Mouse (Mus musculus) embryonic facial prominence, embryonic 10.5 days (tissue): ENCODE measurements around the gene Nmt2. TPM values are rescaled to one million over a fixed set of nuclear protein-coding genes. Genes with fewer than 3 reads are reported as not detected.
A peak's percentile ranks its signal among the peaks of the same experiment; 100 is the strongest.

Experiments used
- DNase-seq: peaks from one replicate; pipeline ENCODE4 v3.0.0-alpha.2; 2017; ENCODE audit warnings: low spot score
- H3K27ac ChIP-seq: fragments of 300-500 bp; sonication (generic); replicated peaks from 2 replicates; pipeline ENCODE4 v1.5.1; 2016; ENCODE audit warnings: mild to moderate bottlenecking
- H3K27me3 ChIP-seq: fragments of 300-500 bp; sonication (generic); replicated peaks from 2 replicates; pipeline ENCODE4 v1.6.1; 2016; ENCODE audit warnings: low read depth, mild to moderate bottlenecking; ENCODE audit not compliant: poor library complexity, severe bottlenecking
- H3K36me3 ChIP-seq: fragments of 300-500 bp; sonication (generic); replicated peaks from 2 replicates; pipeline ENCODE4 v1.6.1; 2016; ENCODE audit warnings: mild to moderate bottlenecking, moderate library complexity
- H3K4me1 ChIP-seq: fragments of 300-500 bp; sonication (generic); 2 replicates; pipeline ENCODE4 v1.6.1; 2016
- H3K4me3 ChIP-seq: fragments of 300-500 bp; sonication (generic); 2 replicates; pipeline ENCODE4 v1.5.1; 2016; ENCODE audit warnings: mild to moderate bottlenecking, moderate library complexity
- H3K9me3 ChIP-seq: fragments of 300-500 bp; sonication (generic); 2 replicates; pipeline ENCODE4 v1.6.1; 2016; ENCODE audit warnings: mild to moderate bottlenecking
- WGBS: fragments of 180-500 bp; shearing (Covaris S2); methylation state at CpG from one replicate; pipeline ENCODE4 v1.1.7; 2016; 5-methylcytosine and 5-hydroxymethylcytosine counted together
- polyA plus RNA-seq: library from polyadenylated mRNA; unstranded; fragments of >200 nt; fragmentation: Nextera tagmentation; extraction: Ambion mirVana; gene quantifications from 2 replicates; pipeline ENCODE4 v1.2.1, GENCODE M21; 2016

The Nmt2 gene
- 50.3 and 50.8 TPM in 2 replicates for polyA plus RNA-seq

GRCm38 (mm10) chr2:3283602-3284472 lies at the start of gene Nmt2:
Nmt2 (plus strand) TSS chr2:3284212.
- no peaks in the 10 kb centered on the region for H3K27me3 ChIP-seq
- peak within 1 kb of the TSS; percentile 89 for H3K27ac ChIP-seq
- H3K36me3 ChIP-seq, result no peaks in the 10 kb centered on the region
- under 1% methylated on average over 88 of the region's 88 CpGs for WGBS
- DNase-seq, result peak; percentile 100
- peaks cover 3% of the 10 kb centered on the region; the same call in 1 of the 2 replicates for H3K9me3 ChIP-seq
- peaks cover 16% of the 10 kb centered on the region for H3K4me1 ChIP-seq
- H3K4me3 ChIP-seq, result peak within 1 kb of the TSS; percentile 81

GRCm38 (mm10) chr2:3239255-3239654 lies 44.8 kb upstream of the Nmt2 start:
- Histone ChIP-seq H3K9me3 (no peaks in the 10 kb centered on the region), H3K36me3 (no peaks in the 10 kb centered on the region), H3K27ac (no peak overlapping the region), H3K27me3 (no peaks in the 10 kb centered on the region), H3K4me1 (no peaks in the 10 kb centered on the region), H3K4me3 (no peak overlapping the region)
- no peak for DNase-seq
- 77% methylated on average over 5 of the region's 5 CpGs for WGBS

- no peaks in the 10 kb centered on the region for H3K27me3 ChIP-seq
- H3K27ac ChIP-seq, result no peak overlapping the region
- DNase-seq, result no peak
- no peaks in the 10 kb centered on the region for H3K9me3 ChIP-seq
- 80% methylated on average over 3 of the region's 3 CpGs for WGBS
- no peaks in the 10 kb centered on the region for H3K36me3 ChIP-seq
- no peaks in the 10 kb centered on the region for H3K4me1 ChIP-seq
- H3K4me3 ChIP-seq, result no peak overlapping the region
Measured at GRCm38 (mm10) chr2:3244251-3244650, 39.8 kb upstream of the Nmt2 start.

GRCm38 (mm10) chr2:3251309-3251708 lies 32.7 kb upstream of the Nmt2 start:
- H3K27ac ChIP-seq, result no peak overlapping the region
- no peak overlapping the region for H3K4me3 ChIP-seq
- H3K9me3 ChIP-seq, result no peaks in the 10 kb centered on the region
- no peaks in the 10 kb centered on the region for H3K27me3 ChIP-seq
- 84% methylated on average over 2 of the region's 2 CpGs for WGBS
- H3K36me3 ChIP-seq, result no peaks in the 10 kb centered on the region
- no peak for DNase-seq
- no peaks in the 10 kb centered on the region for H3K4me1 ChIP-seq

GRCm38 (mm10) chr2:3266466-3266865 lies 17.5 kb upstream of the Nmt2 start:
- H3K4me3 ChIP-seq, result no peak overlapping the region
- no peak for DNase-seq
- H3K4me1 ChIP-seq, result no peaks in the 10 kb centered on the region
- H3K36me3 ChIP-seq, result no peaks in the 10 kb centered on the region
- H3K27me3 ChIP-seq, result no peaks in the 10 kb centered on the region
- WGBS, result 93% methylated on average over 3 of the region's 3 CpGs
- H3K27ac ChIP-seq, result no peak overlapping the region
- H3K9me3 ChIP-seq, result no peaks in the 10 kb centered on the region

- H3K27ac ChIP-seq, result no peak overlapping the region
- H3K4me3 ChIP-seq, result no peak overlapping the region
- WGBS, result 47% methylated on average over 3 of the region's 3 CpGs
- no peaks in the 10 kb centered on the region for H3K9me3 ChIP-seq
- no peaks in the 10 kb centered on the region for H3K27me3 ChIP-seq
- no peaks in the 10 kb centered on the region for H3K36me3 ChIP-seq
- DNase-seq, result no peak
- no peaks in the 10 kb centered on the region for H3K4me1 ChIP-seq
Measured at GRCm38 (mm10) chr2:3267879-3268278, 16.1 kb upstream of the Nmt2 start.

- Histone ChIP-seq H3K4me3 (no peak overlapping the region), H3K27me3 (no peaks in the 10 kb centered on the region)
- 79% methylated on average over 2 of the region's 2 CpGs for WGBS
Measured at GRCm38 (mm10) chr2:3273349-3273748, 10.7 kb upstream of the Nmt2 start.

GRCm38 (mm10) chr2:3276106-3276505 lies 7.9 kb upstream of the Nmt2 start:
- no peaks in the 10 kb centered on the region for H3K36me3 ChIP-seq
- H3K27ac ChIP-seq, result no peak overlapping the region
- H3K27me3 ChIP-seq, result no peaks in the 10 kb centered on the region
- DNase-seq, result no peak
- no peaks in the 10 kb centered on the region for H3K9me3 ChIP-seq
- 72% methylated on average over 2 of the region's 2 CpGs for WGBS
- no peaks in the 10 kb centered on the region for H3K4me1 ChIP-seq
- H3K4me3 ChIP-seq, result no peak overlapping the region

More at GRCm38 (mm10) chr2:3273349-3273748, 10.7 kb upstream of the Nmt2 start:
- no peaks in the 10 kb centered on the region for H3K4me1 ChIP-seq
- DNase-seq, result no peak
- no peaks in the 10 kb centered on the region for H3K36me3 ChIP-seq
- no peak overlapping the region for H3K27ac ChIP-seq
- H3K9me3 ChIP-seq, result no peaks in the 10 kb centered on the region

- Histone ChIP-seq H3K27me3 (no peaks in the 10 kb centered on the region), H3K36me3 (no peaks in the 10 kb centered on the region)
- WGBS, result 85% methylated on average over 7 of the region's 7 CpGs
Measured at GRCm38 (mm10) chr2:3277502-3277901, 6.5 kb upstream of the Nmt2 start.

GRCm38 (mm10) chr2:3281311-3281710 lies 2.7 kb upstream of the Nmt2 start:
- Histone ChIP-seq H3K27ac (no peak overlapping the region), H3K9me3 (peaks cover 3% of the 10 kb centered on the region; the same call in 1 of the 2 replicates), H3K4me1 (peaks cover 16% of the 10 kb centered on the region), H3K36me3 (no peaks in the 10 kb centered on the region), H3K4me3 (no peak overlapping the region), H3K27me3 (no peaks in the 10 kb centered on the region)
- no peak for DNase-seq
- 86% methylated on average over 4 of the region's 4 CpGs for WGBS

More at GRCm38 (mm10) chr2:3277502-3277901, 6.5 kb upstream of the Nmt2 start:
- DNase-seq, result no peak
- H3K27ac ChIP-seq, result no peak overlapping the region
- H3K4me1 ChIP-seq, result no peaks in the 10 kb centered on the region; the same call in 1 of the 2 replicates
- H3K4me3 ChIP-seq, result no peak overlapping the region
- no peaks in the 10 kb centered on the region for H3K9me3 ChIP-seq

GRCm38 (mm10) chr2:3282866-3283601 lies 978 bp upstream of the Nmt2 start:
- Histone ChIP-seq H3K9me3 (peaks cover 3% of the 10 kb centered on the region; the same call in 1 of the 2 replicates), H3K36me3 (no peaks in the 10 kb centered on the region), H3K27ac (peak overlapping the region; percentile 89), H3K4me1 (peaks cover 16% of the 10 kb centered on the region), H3K27me3 (no peaks in the 10 kb centered on the region), H3K4me3 (peak overlapping the region; percentile 81)
- WGBS, result 10% methylated on average over 12 of the region's 12 CpGs
- peak; percentile 17 for DNase-seq

GRCm38 (mm10) chr2:3284473-3285180 lies 615 bp downstream of the Nmt2 start:
- no peaks in the 10 kb centered on the region for H3K27me3 ChIP-seq
- peak; percentile 74 for DNase-seq
- peak overlapping the region; percentile 87 for H3K27ac ChIP-seq
- peaks cover 16% of the 10 kb centered on the region for H3K4me1 ChIP-seq
- peaks cover 3% of the 10 kb centered on the region; the same call in 1 of the 2 replicates for H3K9me3 ChIP-seq
- under 1% methylated on average over 60 of the region's 60 CpGs for WGBS
- H3K36me3 ChIP-seq, result no peaks in the 10 kb centered on the region
- peak overlapping the region; percentile 81 for H3K4me3 ChIP-seq
